Mouse (Mus musculus): ENCODE measurements around the gene Syk. TPM values are rescaled to one million over a fixed set of nuclear protein-coding genes. Genes with fewer than 3 reads are reported as not detected.

Syk gene
- polyA plus RNA-seq, 1 experiment = 0.89 TPM

DNA sequence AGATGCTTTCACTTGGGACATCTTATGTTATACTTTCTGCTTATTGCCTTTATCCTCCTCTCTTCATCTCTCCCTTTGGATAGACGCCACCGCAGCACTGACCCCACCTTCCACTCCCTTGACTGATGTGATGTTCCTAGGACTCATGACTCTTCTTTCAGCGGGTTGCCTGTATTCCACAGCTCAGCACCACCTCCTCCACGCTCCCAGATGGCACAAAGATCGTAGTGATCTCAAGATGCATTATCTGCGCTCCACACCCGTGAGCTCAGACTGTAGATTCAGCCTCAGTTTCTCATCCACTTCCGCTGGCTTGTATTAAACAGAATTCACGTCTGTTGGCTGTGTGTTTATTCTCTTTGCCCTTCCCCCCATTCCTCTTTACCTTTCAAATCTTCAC, 28.3 kb upstream of the Syk start:
- no peaks in the 10 kb centered on the region for H3K4me1 ChIP-seq (ENCODE audit: control insufficient read depth, insufficient read depth, low read length)
- no peak overlapping the region for H3K27ac ChIP-seq (ENCODE audit: control insufficient read depth, insufficient read depth, low read depth, low read length)
- no peaks in the 10 kb centered on the region for H3K36me3 ChIP-seq (ENCODE audit: control insufficient read depth, insufficient read depth, low read length)
- H3K4me3 ChIP-seq (ENCODE audit: control insufficient read depth, low read depth, low read length) = no peak overlapping the region
- TF ChIP-seq CTCF (IDR thresholded peaks at IDR 0.05; ENCODE audit: control insufficient read depth, insufficient read depth, insufficient replicate concordance, low read depth, low read length) = no peak
- no peak for TF ChIP-seq POLR2A (IDR thresholded peaks at IDR 0.05; ENCODE audit: control insufficient read depth, low read depth, low read length)
- no peaks in the 10 kb centered on the region for H3K27me3 ChIP-seq (ENCODE audit: control insufficient read depth, insufficient read depth, low read length)

DNA sequence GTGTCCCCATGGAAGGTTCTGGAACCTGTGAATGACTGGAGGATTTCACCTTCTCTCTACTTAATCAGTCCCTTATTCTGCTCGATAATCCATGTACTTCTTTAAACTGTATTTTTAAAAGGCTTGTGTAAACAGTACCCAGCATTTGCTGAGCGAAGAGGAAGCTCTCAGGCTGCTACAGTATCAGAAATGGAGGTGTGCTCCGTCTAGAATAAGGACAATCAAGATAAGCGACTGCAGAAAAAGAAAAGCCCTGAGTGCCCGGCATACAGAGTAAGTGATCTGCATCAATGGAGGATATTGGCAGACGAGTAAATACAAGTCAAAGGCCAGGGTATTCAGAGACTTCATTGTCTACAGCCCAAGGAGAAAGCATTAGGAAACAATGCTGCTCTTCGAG, 25.6 kb upstream of the Syk start:
- no peak for TF ChIP-seq POLR2A (IDR thresholded peaks at IDR 0.05; ENCODE audit: control insufficient read depth, low read depth, low read length)
- no peak for TF ChIP-seq CTCF (IDR thresholded peaks at IDR 0.05; ENCODE audit: control insufficient read depth, insufficient read depth, insufficient replicate concordance, low read depth, low read length)
- H3K27me3 ChIP-seq (ENCODE audit: control insufficient read depth, insufficient read depth, low read length) = no peaks in the 10 kb centered on the region
- no peak overlapping the region for H3K4me3 ChIP-seq (ENCODE audit: control insufficient read depth, low read depth, low read length)
- H3K36me3 ChIP-seq (ENCODE audit: control insufficient read depth, insufficient read depth, low read length) = no peaks in the 10 kb centered on the region
- no peak overlapping the region for H3K27ac ChIP-seq (ENCODE audit: control insufficient read depth, insufficient read depth, low read depth, low read length)
- H3K4me1 ChIP-seq (ENCODE audit: control insufficient read depth, insufficient read depth, low read length) = no peaks in the 10 kb centered on the region

DNA sequence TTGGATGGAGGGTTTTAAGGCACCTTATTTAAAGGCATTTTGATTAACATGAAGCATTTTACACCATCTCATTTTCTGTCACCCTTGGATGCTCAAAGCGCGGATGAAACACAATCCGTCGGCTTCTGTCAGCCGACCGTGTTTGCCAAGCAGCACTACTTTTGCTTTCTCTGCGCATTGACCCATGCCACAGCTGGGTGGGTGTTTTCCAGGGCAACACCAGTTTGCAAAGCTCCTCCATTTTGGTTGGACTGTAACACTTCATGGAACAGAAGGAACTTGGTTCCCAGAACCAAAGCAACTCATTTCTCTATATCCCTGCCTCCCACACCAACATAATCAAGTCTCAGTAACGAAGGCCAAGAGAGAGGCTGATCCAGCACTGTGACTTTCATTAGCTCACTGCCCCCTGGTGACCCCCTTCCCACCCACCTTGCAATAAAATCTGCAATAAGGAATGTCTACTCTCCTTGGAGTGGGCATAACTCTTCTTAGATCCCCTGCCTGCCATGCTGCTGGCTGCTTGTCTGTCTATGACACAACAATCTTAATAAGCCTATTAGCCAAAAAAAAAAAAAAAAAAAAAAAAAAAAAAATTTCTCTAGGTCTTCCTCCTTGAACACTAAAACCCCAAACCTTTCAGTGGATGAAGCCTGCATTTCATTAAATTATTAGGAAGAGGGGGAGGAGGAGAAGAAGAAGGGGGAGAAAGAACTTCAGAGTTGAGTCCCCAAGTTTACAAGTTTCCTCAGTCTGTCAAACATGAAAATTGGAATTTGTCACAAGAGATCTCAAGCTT, 21.4 kb upstream of the Syk start:
- Histone ChIP-seq H3K27me3 (ENCODE audit: control insufficient read depth, insufficient read depth, low read length) (no peaks in the 10 kb centered on the region), H3K36me3 (ENCODE audit: control insufficient read depth, insufficient read depth, low read length) (no peaks in the 10 kb centered on the region), H3K4me1 (ENCODE audit: control insufficient read depth, insufficient read depth, low read length) (no peaks in the 10 kb centered on the region), H3K27ac (ENCODE audit: control insufficient read depth, insufficient read depth, low read depth, low read length) (no peak overlapping the region), H3K4me3 (ENCODE audit: control insufficient read depth, low read depth, low read length) (no peak overlapping the region)
- no peak for TF ChIP-seq CTCF (IDR thresholded peaks at IDR 0.05; ENCODE audit: control insufficient read depth, insufficient read depth, insufficient replicate concordance, low read depth, low read length)
- no peak for TF ChIP-seq POLR2A (IDR thresholded peaks at IDR 0.05; ENCODE audit: control insufficient read depth, low read depth, low read length)

DNA sequence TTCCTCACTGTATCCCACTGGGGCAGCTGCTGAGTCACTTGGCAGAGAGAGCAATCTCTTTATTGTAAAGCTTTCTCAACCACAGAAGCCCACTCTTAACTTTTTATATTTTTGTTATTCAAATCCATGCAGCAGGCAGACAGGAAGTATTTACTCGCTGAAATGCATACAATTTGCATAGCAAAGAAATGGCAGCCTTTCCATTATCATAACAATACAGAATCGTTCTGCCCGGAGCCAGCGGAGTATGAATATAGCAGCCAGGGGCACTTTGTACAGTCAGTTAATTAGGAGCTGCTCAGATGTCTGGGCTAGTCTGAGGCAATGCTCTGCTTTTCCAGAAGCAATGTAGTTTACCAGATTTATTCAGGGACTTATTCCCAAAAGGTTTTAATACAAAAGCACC, 20.8 kb upstream of the Syk start:
- no peak overlapping the region for H3K27ac ChIP-seq (ENCODE audit: control insufficient read depth, insufficient read depth, low read depth, low read length)
- TF ChIP-seq POLR2A (IDR thresholded peaks at IDR 0.05; ENCODE audit: control insufficient read depth, low read depth, low read length) (no peak), CTCF (IDR thresholded peaks at IDR 0.05; ENCODE audit: control insufficient read depth, insufficient read depth, insufficient replicate concordance, low read depth, low read length) (no peak)
- H3K36me3 ChIP-seq (ENCODE audit: control insufficient read depth, insufficient read depth, low read length) = no peaks in the 10 kb centered on the region
- no peaks in the 10 kb centered on the region for H3K4me1 ChIP-seq (ENCODE audit: control insufficient read depth, insufficient read depth, low read length)
- H3K4me3 ChIP-seq (ENCODE audit: control insufficient read depth, low read depth, low read length) = no peak overlapping the region
- H3K27me3 ChIP-seq (ENCODE audit: control insufficient read depth, insufficient read depth, low read length) = no peaks in the 10 kb centered on the region

DNA sequence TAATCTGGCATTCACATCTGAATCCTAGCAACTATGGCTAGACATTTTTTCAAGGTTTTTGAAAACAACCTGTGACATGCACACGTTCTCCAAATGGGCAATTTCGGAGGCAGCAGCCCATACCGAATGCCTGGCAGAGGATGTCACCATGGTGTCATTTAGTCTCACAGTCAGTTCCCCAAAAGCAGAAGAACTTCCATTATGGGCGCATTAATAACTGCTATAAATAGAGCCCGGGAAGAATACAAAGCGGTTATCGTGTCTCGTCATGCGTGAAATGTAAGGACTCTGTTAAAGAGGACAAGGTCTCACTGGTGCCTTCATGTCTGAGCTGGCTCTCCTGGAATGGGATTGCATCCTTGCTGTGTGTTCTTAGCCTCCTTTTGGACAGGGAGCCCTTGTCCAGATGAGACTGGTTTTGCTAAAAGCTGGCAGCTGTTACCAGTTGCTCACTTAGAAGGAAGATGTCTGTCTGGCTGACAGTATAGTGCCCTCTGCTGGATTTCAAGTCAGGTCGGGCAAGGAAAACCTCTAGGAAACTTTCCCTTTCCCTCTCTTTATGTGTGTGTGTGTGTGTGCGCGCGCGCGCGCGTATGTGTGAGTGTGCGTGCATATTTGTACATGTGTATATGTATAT, 17.8 kb upstream of the Syk start:
- Histone ChIP-seq H3K27ac (ENCODE audit: control insufficient read depth, insufficient read depth, low read depth, low read length) (no peak overlapping the region), H3K36me3 (ENCODE audit: control insufficient read depth, insufficient read depth, low read length) (no peaks in the 10 kb centered on the region), H3K27me3 (ENCODE audit: control insufficient read depth, insufficient read depth, low read length) (no peaks in the 10 kb centered on the region), H3K4me1 (ENCODE audit: control insufficient read depth, insufficient read depth, low read length) (no peaks in the 10 kb centered on the region), H3K4me3 (ENCODE audit: control insufficient read depth, low read depth, low read length) (no peak overlapping the region)
- TF ChIP-seq POLR2A (IDR thresholded peaks at IDR 0.05; ENCODE audit: control insufficient read depth, low read depth, low read length) (no peak), CTCF (IDR thresholded peaks at IDR 0.05; ENCODE audit: control insufficient read depth, insufficient read depth, insufficient replicate concordance, low read depth, low read length) (no peak)

DNA sequence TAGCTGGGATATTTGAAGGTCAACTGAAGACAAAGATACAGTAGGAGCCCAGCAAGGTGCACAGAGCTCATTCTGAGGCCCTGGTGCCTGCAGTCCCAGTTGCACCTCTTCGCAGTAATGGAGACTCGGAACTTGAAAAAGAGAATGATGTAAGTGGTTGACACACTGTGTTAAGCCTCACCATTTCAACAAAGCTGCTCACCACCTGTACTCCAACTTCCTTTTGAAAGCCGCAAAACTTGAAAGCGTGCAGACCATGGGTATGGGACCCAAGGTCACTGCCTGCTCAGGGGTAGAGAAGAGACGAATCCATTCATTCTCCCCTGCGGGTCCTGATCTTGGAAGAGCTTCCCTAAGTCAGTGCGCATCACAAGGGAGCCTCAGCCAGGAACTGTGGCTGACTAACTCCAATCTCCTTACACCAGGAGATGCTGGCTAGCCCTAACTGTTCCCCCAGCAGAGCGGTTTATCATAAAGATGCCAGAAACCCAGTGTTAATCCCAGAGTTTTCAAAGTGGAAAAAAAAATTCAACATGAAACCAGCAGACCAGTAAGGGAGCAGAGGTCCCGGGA, 16.7 kb upstream of the Syk start:
- no peaks in the 10 kb centered on the region for H3K36me3 ChIP-seq (ENCODE audit: control insufficient read depth, insufficient read depth, low read length)

DNA sequence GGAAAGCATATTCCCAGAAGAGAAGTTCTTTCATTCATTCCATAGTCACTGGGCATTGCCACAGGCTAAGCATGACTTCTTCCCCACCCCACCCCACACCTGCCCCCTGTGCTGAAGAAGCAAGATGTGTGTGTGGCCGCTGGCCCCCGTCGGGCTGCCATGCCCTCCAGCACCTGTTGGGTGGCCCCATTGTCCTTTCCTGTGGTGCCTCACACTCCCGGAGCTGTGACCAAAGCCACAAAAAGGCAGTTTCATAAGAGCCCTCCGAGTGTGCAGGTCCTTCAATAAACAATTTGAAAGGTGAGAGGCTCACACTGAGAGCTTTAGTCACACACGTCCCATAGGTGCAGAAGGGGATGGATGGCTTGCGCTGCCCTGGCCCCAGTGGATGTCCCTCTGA, 16.2 kb upstream of the Syk start:
- H3K36me3 ChIP-seq (ENCODE audit: control insufficient read depth, insufficient read depth, low read length) = no peaks in the 10 kb centered on the region
- no peak overlapping the region for H3K27ac ChIP-seq (ENCODE audit: control insufficient read depth, insufficient read depth, low read depth, low read length)
- H3K4me3 ChIP-seq (ENCODE audit: control insufficient read depth, low read depth, low read length) = no peak overlapping the region
- TF ChIP-seq POLR2A (IDR thresholded peaks at IDR 0.05; ENCODE audit: control insufficient read depth, low read depth, low read length) (no peak), CTCF (IDR thresholded peaks at IDR 0.05; ENCODE audit: control insufficient read depth, insufficient read depth, insufficient replicate concordance, low read depth, low read length) (no peak)
- no peaks in the 10 kb centered on the region for H3K27me3 ChIP-seq (ENCODE audit: control insufficient read depth, insufficient read depth, low read length)
- H3K4me1 ChIP-seq (ENCODE audit: control insufficient read depth, insufficient read depth, low read length) = no peaks in the 10 kb centered on the region

More for the DNA sequence above, 16.7 kb upstream of the Syk start:
- no peak overlapping the region for H3K27ac ChIP-seq (ENCODE audit: control insufficient read depth, insufficient read depth, low read depth, low read length)
- TF ChIP-seq POLR2A (IDR thresholded peaks at IDR 0.05; ENCODE audit: control insufficient read depth, low read depth, low read length) (no peak), CTCF (IDR thresholded peaks at IDR 0.05; ENCODE audit: control insufficient read depth, insufficient read depth, insufficient replicate concordance, low read depth, low read length) (no peak)
- no peak overlapping the region for H3K4me3 ChIP-seq (ENCODE audit: control insufficient read depth, low read depth, low read length)
- no peaks in the 10 kb centered on the region for H3K4me1 ChIP-seq (ENCODE audit: control insufficient read depth, insufficient read depth, low read length)
- H3K27me3 ChIP-seq (ENCODE audit: control insufficient read depth, insufficient read depth, low read length) = no peaks in the 10 kb centered on the region
